Mouse (Mus musculus) testis, postnatal 14 days (tissue): ENCODE results near the gene Tnnt3.
A peak's percentile ranks its signal among the peaks of the same experiment; 100 is the strongest.

Source experiments
- DNase-seq: peaks from one replicate; pipeline ENCODE4 v3.0.0; 2021; ENCODE audit warnings: low spot score

Gene Tnnt3

DNA sequence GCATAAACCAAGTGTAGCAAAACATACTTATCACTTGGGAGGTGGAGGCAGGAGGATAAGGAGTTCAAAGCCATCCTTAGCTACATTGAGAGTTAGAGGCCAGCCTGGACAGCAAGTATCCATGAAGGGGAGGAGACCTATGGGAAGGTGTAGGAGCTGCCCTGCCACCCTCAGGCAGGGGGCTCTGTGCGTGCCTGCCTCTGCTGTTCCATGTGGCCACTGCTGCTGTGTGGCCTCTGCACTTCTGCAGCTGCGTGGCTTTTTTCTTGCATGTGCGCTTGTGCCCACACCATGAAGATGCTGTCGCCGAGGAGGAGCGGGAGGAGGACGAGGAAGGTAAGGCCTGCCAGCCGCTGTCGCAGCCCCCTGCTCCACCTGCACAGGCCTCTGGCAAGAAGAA, 8.8 kb downstream of the Tnnt3 start:
- no peak for DNase-seq

- DNase-seq, result no peak
Measured at GRCm38 (mm10) chr7:142509518-142509917, 10.9 kb downstream of the Tnnt3 start.

GRCm38 (mm10) chr7:142510021-142510777, 11.6 kb downstream of the Tnnt3 start:
- no peak for DNase-seq

GRCm38 (mm10) chr7:142514048-142514447, 15.4 kb downstream of the Tnnt3 start:
- DNase-seq, result no peak

DNA sequence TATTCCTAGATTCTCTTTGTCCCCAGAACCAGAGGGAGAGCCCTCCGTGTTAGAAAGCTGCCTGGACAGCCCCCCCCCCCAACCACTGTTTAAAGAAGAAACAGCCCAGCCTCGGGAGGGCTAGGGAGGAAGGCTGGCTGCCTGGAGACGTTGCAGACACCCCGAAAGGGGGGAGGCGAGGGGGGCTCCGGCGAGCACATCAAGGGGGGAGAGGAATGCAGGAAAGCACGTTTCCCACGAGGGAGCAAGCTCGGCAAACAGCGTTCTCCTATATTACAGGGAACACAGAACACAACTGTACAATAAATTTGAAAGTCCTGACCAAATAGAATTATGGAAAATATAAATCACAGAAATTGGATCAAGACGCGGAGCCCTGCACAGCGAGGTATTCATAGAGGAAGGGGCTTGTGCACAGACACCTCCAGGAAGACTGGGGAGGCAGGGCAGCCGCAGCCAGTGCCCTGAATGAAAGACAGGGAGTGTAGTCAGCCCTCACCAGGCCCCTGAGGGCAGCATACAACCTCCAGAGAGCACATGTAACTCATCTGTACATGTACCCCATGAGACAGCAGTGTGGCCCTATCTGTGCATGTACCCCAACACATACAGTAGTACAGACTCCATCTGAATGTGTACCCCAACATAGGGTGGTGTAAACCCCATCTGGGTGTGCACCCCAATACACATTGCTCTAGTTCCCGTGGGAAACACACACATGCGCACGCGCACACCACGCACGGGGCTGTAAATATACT, 17.8 kb downstream of the Tnnt3 start:
- DNase-seq, result no peak

DNA sequence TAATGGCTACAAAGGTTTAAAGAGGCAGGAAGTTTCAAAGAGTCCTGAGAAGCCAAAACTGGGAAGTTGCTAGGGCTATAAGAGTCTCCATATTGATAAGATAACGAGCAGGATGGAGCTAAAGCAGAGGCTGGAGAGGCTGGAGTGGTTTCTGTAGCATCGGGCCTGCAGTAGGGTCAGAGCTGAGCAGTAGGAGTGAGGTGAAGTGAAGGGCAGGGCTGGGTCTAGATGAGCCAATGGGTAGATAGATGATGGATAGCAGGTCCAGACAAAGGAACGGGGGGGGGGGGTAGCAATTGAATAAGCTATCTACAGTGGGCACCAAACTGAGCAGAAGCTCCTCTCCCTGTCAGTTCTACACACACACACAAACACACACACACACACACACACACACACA, 18.9 kb downstream of the Tnnt3 start:
- DNase-seq, result no peak

- no peak for DNase-seq
Measured at GRCm38 (mm10) chr7:142520331-142520730, 21.7 kb downstream of the Tnnt3 start.

DNA sequence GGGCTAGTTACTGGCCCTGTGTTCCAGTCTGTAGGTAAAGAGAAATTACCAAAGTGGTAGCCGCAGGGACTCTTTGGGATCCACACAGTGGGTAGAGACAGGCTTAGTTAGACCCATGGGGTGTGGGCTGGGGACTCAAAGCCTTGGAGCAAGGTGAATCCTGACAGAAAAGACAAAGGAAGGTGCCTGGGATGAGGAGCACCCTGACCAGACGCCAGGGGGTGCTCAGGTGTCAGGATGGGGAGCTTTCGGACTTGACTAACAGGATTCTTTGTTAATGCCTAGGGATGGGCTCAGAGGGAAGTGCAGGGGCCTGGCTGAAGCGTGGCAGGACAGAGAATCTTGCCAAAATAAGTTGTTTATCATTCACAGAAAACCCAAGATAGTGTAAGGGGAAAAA, 23.7 kb downstream of the Tnnt3 start:
- no peak for DNase-seq

- no peak for DNase-seq
Measured at GRCm38 (mm10) chr7:142523200-142523990, 24.8 kb downstream of the Tnnt3 start.

GRCm38 (mm10) chr7:142525342-142526178, 26.9 kb downstream of the Tnnt3 start:
- no peak for DNase-seq

- no peak for DNase-seq
Measured at GRCm38 (mm10) chr7:142529350-142529749, 30.7 kb downstream of the Tnnt3 start.

GRCm38 (mm10) chr7:142531973-142532521, 33.4 kb downstream of the Tnnt3 start:
- peak; percentile 34 for DNase-seq

- no peak for DNase-seq
Measured at GRCm38 (mm10) chr7:142532671-142533058, 34.0 kb downstream of the Tnnt3 start, which contains the start of gene Mrpl23. Mrpl23 (plus strand) TSS chr7:142532686.

DNA sequence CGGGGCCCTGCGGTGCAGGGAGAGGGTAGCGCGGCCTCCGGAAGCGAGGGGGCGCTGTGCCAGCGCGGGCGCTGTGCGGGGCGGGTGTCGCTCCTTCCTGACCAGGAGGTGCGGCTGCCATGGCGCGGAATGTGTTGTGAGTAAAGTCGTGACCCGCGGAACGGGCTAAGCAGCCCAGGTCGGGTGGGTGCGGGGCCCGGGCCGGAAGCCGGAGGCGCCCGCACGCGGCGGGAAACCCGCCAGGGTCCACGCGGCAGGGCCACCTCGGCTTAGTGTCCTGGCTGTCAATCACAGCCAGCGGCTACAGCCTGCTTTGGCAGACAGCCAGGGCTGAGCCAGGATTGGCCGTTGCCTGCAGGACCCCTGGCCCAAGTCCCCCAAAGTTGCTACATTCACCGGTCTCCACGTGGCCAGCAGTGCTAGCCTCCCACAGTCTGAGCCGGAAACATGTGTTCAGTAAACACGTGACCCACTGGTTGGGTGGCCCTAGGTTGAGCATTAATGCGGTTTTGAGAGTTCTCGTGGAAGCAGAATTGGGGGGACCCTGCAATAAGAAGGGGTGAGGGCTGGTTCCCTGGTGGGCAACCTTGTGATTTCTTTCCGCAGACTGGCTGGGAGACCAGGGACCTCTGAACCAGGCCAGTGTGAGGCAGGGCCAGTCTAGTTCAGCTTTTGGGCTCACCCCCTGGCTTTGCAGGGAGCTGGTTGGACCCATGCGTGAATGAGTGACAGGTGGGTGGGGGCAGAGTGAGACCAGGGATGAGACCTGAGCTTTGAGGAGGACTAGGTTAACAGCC, 34.6 kb downstream of the Tnnt3 start:
- DNase-seq, result peak; percentile 86

DNA sequence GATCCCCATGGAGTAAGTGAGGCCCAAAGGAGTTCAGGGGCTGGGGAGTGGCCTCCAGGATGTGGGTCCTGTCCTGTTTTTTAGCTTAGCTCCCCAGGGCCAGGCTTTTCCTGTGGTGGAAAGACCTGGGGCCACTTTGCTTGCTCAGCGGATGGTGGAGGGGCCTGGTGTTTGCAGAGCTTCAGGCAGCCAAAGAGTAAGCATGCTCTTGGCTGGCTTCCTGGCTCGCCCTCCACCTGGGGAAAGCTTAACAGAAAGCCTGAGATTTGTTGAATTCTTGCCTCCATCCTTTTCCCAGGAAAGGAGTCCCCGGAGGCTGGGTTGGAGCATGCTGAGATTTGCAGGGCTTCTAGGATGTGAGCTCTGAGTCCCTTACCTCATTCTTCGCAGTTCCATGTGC, 36.5 kb downstream of the Tnnt3 start:
- no peak for DNase-seq

- no peak for DNase-seq
Measured at GRCm38 (mm10) chr7:142535832-142536231, 37.2 kb downstream of the Tnnt3 start.

DNA sequence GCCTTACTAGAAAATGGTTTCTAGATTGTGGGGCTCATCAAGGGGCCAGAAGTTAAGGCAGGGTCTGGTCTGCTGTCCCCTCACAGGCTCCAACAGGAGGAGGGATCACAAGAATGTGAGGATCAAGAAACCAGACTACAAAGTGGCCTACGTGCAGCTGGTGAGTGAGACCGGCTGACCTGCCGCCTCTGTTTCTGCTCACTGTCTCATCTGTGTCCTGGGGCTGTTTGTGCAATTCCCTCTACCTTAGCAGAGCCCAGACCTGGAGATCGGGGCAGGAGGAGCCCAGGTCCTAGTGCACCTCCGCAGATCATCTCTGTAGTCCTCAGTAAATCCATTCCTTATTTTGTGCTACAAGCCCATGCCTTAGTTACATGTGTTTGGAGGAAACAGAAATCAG, 38.5 kb downstream of the Tnnt3 start:
- DNase-seq, result no peak

DNA sequence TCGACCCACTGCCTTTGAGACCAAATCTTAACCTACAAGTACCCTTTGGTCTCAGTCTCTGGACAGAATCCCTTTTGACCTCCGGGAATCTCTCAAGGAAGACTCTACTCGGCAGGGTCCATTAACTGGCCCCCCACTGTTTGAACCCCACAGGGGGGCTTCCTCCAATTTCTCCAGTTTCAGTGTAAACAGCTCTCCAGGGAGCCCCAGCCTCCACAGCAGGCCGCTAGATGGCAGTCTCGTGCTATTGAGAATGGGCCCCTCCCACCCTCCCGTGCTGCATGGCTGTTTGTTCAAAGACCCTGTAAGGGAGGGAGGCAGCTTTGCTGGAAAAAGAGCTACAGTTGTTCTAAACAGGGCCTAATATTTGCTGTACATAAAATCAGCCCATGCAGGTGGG, 39.2 kb downstream of the Tnnt3 start:
- DNase-seq, result peak; percentile 29

DNA sequence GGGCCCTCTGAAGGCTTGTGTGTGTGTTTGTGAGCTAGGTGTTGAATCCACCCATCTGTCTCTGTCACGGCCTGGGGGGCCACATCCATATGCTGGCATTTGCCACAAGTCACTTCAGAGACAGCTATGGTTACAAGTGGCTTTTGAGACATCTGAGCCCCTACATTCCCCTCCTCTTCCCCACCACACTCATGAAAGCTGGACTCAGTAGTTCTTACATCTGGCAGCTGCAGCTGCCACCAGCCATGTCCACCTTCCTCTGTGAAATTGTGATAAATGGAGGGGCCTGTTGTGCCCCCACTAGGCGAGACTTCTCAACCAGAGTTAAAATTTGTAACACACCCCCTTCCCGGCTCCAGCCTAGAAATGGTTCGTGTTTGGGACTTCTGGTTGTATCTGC, 39.7 kb downstream of the Tnnt3 start:
- DNase-seq, result no peak

DNA sequence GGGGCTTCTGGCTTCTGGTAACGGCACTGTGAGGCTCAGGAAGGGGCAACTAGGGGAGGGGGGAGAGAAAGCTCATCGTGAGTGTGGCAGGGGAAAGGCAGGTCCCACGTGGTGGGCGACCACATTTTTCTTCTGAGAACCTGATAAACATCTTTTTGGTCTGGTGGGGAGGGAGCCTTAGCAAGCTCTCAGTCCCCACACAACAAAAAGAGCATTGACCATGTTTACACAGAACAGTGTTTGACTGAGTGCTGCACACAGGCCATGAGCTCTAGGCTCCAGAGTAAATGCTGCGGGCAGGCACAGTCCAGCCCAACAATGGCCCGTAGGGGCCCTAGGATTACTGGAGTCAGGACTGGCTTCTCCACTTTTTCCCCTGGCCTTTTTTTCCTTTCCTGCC, 40.1 kb downstream of the Tnnt3 start:
- no peak for DNase-seq

GRCm38 (mm10) chr7:142539828-142540227, 41.2 kb downstream of the Tnnt3 start:
- no peak for DNase-seq
